Mouse (Mus musculus) hematopoietic stem cell, adult 5-6 weeks (primary cell): ENCODE measurements around the gene Grik1. TPM values are rescaled to one million over a fixed set of nuclear protein-coding genes. Genes with fewer than 3 reads are reported as not detected.

Source experiments
- total RNA-seq: library from RNA; stranded (forward); fragments of 172-1452, 232-1000 nt; gene quantifications from 2 replicates; pipeline ENCODE4 v1.2.3, GENCODE M21; 2017

Grik1 gene
- total RNA-seq, 1 experiment from 2014 or later = not detected

Other genes starting within 250 kb of the Grik1 start
- gene Cldn17, start 216.7 kb upstream of the Grik1 start, total RNA-seq = not detected in 2 replicates